Mouse (Mus musculus) spleen, adult 2 months (tissue): ENCODE results near the gene Apon.

ENCODE experiments used
- CTCF ChIP-seq: fragments of 200-500 bp; IDR thresholded peaks from 2 replicates; pipeline ENCODE4 v1.5.1; 2011; ENCODE audit warnings: mild to moderate bottlenecking, inconsistent platforms; ENCODE audit not compliant: insufficient read depth, insufficient read length, insufficient replicate concordance; ENCODE audit errors: extremely low read depth
- POLR2A ChIP-seq: fragments of 200-500 bp; IDR thresholded peaks from 2 replicates; pipeline ENCODE4 v1.6.1; 2011; ENCODE audit warnings: low read depth, low read length, inconsistent platforms

- TF ChIP-seq POLR2A (no peak), CTCF (no peak)
These were observed 14.8 kb upstream of the Apon start for GRCm38 (mm10) chr10:128239140-128239539.
